Mouse (Mus musculus): ENCODE results near the gene Ccm2.

DNA sequence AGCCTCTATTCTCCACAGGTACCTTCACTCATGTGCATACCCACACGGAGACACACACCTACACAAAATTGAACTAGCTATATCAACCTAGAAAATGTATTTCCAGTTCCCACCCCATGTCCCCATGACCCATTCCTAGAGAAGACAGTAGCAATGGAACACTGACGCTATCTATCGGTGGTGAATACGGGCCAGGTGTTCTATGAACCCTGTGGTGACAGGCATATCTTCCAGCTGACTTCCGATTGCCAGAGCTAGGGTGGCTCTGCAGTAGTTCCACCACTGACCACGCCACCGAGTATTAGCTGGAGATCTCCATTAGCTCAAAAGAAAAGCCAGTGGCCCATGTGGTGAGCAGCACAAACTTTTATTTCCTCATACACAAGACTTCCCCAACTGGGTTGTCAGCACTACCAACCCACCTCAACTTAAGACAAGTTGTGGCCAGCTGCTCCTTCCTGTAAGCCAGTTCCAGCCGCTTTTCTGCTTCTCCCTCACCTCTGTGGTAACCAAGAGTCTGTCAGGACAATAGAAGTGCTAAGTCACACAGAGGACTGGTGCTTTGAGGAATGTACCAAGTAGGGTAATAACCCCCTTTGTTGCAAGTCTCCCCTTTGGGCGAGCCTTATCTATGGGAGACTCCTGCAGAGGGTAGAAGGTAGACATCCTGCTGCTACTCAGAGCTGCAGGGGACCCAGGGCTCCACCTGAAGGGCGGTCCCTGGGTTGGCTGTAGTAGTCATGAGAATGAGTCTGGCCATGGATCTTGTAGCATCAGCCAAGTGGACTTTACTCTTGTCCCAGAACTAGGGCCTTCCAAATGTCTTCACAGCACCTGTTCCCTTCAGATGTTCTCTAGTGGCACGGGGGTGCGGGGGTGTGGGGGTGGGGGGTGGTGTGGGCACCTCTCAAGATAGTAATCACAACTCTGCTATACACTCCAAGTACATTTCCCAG is 68.8 kb downstream of the Ccm2 start:
- TF ChIP-seq POLR2A (IDR thresholded peaks at IDR 0.05; ENCODE audit: control insufficient read depth, extremely low read depth, insufficient read depth, low read length, poor library complexity) (no peak), CTCF (IDR thresholded peaks at IDR 0.05; ENCODE audit: borderline replicate concordance, control insufficient read depth, extremely low read depth, insufficient read depth, low read length, poor library complexity) (no peak)
